Mouse (Mus musculus): Measurements from ENCODE around the gene Dcst1. TPM values are rescaled to one million over a fixed set of nuclear protein-coding genes. Genes with fewer than 3 reads are reported as not detected.

Dcst1 gene
- total RNA-seq, 4 experiments from 2014 or later = 0.20 to 2.2 (median 0.97) TPM

- DNase-seq = no peak
These were observed 59.3 kb downstream of the Dcst1 start for GRCm38 (mm10) chr3:89305551-89306325.

DNA sequence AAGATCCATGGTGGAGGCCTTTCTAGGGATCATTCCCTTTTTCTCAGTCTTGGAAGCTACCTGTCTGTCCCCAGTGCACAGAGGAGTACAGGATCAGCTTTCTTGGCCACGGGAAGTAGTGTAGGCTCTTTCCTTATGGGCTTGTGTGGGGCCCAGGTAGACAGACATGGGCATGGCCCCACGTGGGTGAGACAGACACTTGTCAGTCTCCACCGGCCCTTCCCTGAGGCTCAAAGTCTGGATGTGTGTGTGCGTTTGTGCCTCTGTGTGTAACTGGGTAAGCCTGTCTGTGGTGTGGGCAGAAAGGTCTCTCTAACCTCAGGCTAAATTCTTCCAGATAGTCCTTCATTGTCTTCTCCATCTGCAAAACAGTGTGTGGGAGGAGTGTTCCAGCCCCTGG, 59.9 kb downstream of the Dcst1 start:
- no peak for DNase-seq

- no peak for DNase-seq
These were observed 60.6 kb downstream of the Dcst1 start for GRCm38 (mm10) chr3:89304440-89304839.

DNA sequence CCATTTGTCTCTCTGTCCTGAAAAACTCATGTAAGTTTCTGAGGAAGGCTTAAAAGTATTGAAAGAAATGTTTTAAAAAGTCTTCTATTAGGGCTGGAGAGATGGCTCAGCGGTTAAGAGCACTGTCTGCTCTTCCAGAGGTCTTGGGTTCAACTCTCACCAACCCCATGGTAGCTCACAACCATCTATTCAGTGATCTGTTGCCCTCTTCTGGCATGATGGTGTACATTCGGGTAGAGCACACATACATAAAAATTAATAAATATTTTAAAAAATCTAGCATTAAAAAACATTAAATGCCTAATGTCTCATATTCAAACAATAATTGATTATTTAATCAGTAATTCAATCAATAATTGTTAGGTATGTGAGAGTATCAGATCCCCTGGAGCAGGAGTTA, 64.5 kb downstream of the Dcst1 start:
- no peak for DNase-seq

Other genes with a start within 250 kb of the Dcst1 start
- gene Pklr, start 229.1 kb downstream of the Dcst1 start, total RNA-seq (2022) = under 1 TPM in 2 of 4 experiments, not detected in 2; 0.10 to 0.11 TPM
- gene Hcn3, start 205.1 kb downstream of the Dcst1 start, total RNA-seq (2022) = 10 to 100 TPM in 2 of 4 experiments, 1 to 10 TPM in 2; 6.8 to 22.2 (median 10.1) TPM
- 10 to 100 TPM; 55.2 to 85.7 (median 71.2) TPM for gene Clk2, start 200.5 kb downstream of the Dcst1 start, total RNA-seq (2022)
- gene Scamp3, start 187.8 kb downstream of the Dcst1 start, total RNA-seq (2022) = 100 to 1,000 TPM in 1 of 4 experiments, 10 to 100 TPM in 3; 90.1 to 110 (median 94.1) TPM
- 10 to 100 TPM; 16.7 to 32.5 (median 23.3) TPM for gene Fam189b, start 182.1 kb downstream of the Dcst1 start, total RNA-seq (2022)
- gene Gba, start 162.3 kb downstream of the Dcst1 start, total RNA-seq (2022) = 10 to 100 TPM; 65.6 to 84.3 (median 70.5) TPM
- 1 to 10 TPM; 4.1 to 8.6 (median 7.8) TPM for gene Thbs3, start 150.1 kb downstream of the Dcst1 start, total RNA-seq (2022)
- 100 to 1,000 TPM; 138 to 169 (median 152) TPM for gene Mtx1, start 138.2 kb downstream of the Dcst1 start, total RNA-seq (2022)
- gene Muc1, start 136.2 kb downstream of the Dcst1 start, total RNA-seq (2022) = under 1 TPM in 3 of 4 experiments, not detected in 1; 0.22 to 0.96 (median 0.65) TPM
- 100 to 1,000 TPM; 131 to 144 (median 135) TPM for gene Krtcap2, start 119.3 kb downstream of the Dcst1 start, total RNA-seq (2022)
- gene Trim46, start 118.9 kb downstream of the Dcst1 start, total RNA-seq (2022) = 1 to 10 TPM; 2.8 to 4.5 (median 3.8) TPM
- gene Dpm3, start 105.9 kb downstream of the Dcst1 start, total RNA-seq (2022) = 100 to 1,000 TPM; 123 to 156 (median 136) TPM
- 10 to 100 TPM; 54.2 to 80.1 (median 64.9) TPM for gene Slc50a1, start 94.7 kb downstream of the Dcst1 start, total RNA-seq (2022)
- gene Efna1, start 84.1 kb downstream of the Dcst1 start, total RNA-seq (2022) = 10 to 100 TPM; 15.9 to 28.0 (median 21.0) TPM
- gene Efna3, start 42.3 kb downstream of the Dcst1 start, total RNA-seq (2022) = 1 to 10 TPM in 1 of 4 experiments, under 1 TPM in 3; 0.15 to 1.5 (median 0.62) TPM
- gene Efna4, start 27.2 kb downstream of the Dcst1 start, total RNA-seq (2022) = 1 to 10 TPM; 1.1 to 3.5 (median 1.9) TPM
- gene Adam15, start 15.3 kb downstream of the Dcst1 start, total RNA-seq (2022) = 10 to 100 TPM; 58.4 to 85.4 (median 71.3) TPM
- under 1 TPM; 0.43 to 0.78 (median 0.46) TPM for gene Dcst2, start 3.3 kb downstream of the Dcst1 start, total RNA-seq (2022)
- gene Zbtb7b, start 29.5 kb upstream of the Dcst1 start, total RNA-seq (2022) = 10 to 100 TPM; 59.9 to 98.9 (median 77.9) TPM
- 1 to 10 TPM in 2 of 4 experiments, under 1 TPM in 1, not detected in 1; 0.22 to 3.1 (median 1.3) TPM for gene Lenep, start 37.5 kb upstream of the Dcst1 start, total RNA-seq (2022)
- 10 to 100 TPM; 25.7 to 39.9 (median 33.0) TPM for gene Flad1, start 46.6 kb upstream of the Dcst1 start, total RNA-seq (2022)
- gene Cks1b, start 53.1 kb upstream of the Dcst1 start, total RNA-seq (2022) = 10 to 100 TPM; 20.3 to 33.2 (median 27.4) TPM
- gene Shc1, start 53.2 kb upstream of the Dcst1 start, total RNA-seq (2022) = 100 to 1,000 TPM; 108 to 136 (median 122) TPM
- 10 to 100 TPM; 42.1 to 45.1 (median 44.3) TPM for gene Pygo2, start 65.0 kb upstream of the Dcst1 start, total RNA-seq (2022)
- 100 to 1,000 TPM in 2 of 4 experiments, 10 to 100 TPM in 2; 57.0 to 119 (median 81.5) TPM for gene Pbxip1, start 71.5 kb upstream of the Dcst1 start, total RNA-seq (2022)
- gene Pmvk, start 89.3 kb upstream of the Dcst1 start, total RNA-seq (2022) = 10 to 100 TPM; 14.3 to 19.5 (median 15.7) TPM
- 1 to 10 TPM; 3.8 to 6.6 (median 5.2) TPM for gene Kcnn3, start 154.9 kb upstream of the Dcst1 start, total RNA-seq (2022)

All from adrenal gland, adult 8-10 months (tissue).